Mouse (Mus musculus) embryonic facial prominence, embryonic 15.5 days (tissue): Measurements from ENCODE around the gene Trabd. TPM values are rescaled to one million over a fixed set of nuclear protein-coding genes. Genes with fewer than 3 reads are reported as not detected.

ENCODE experiments used
- ATAC-seq: fragments of 200-750 bp; cut with Nextera tagmentation; 2 replicates; pipeline ENCODE4 v1.8.0; 2017; ENCODE audit warnings: low read depth, moderate TSS enrichment; ENCODE audit not compliant: insufficient number of reproducible peaks, low FRiP score, low TSS enrichment
- H3K27ac ChIP-seq: fragments of 300-500 bp; sonication (generic); replicated peaks from 2 replicates; pipeline ENCODE4 v1.5.1; 2015; ENCODE audit warnings: mild to moderate bottlenecking, inconsistent platforms
- H3K27me3 ChIP-seq: fragments of 300-500 bp; sonication (generic); 2 replicates; pipeline ENCODE4 v1.6.1; 2015; ENCODE audit warnings: inconsistent platforms
- H3K36me3 ChIP-seq: fragments of 300-500 bp; sonication (generic); 2 replicates; pipeline ENCODE4 v1.6.1; 2015; ENCODE audit warnings: mild to moderate bottlenecking, inconsistent platforms
- H3K4me1 ChIP-seq: fragments of 300-500 bp; sonication (generic); 2 replicates; pipeline ENCODE4 v1.6.1; 2015; ENCODE audit warnings: inconsistent platforms
- H3K4me2 ChIP-seq: fragments of 300-500 bp; sonication (generic); replicated peaks from 2 replicates; pipeline ENCODE4 v1.6.1; 2015; ENCODE audit warnings: mild to moderate bottlenecking, inconsistent platforms
- H3K4me3 ChIP-seq: fragments of 300-500 bp; sonication (generic); replicated peaks from 2 replicates; pipeline ENCODE4 v1.5.1; 2015; ENCODE audit warnings: mild to moderate bottlenecking, inconsistent platforms
- H3K9ac ChIP-seq: fragments of 300-500 bp; sonication (generic); 2 replicates; pipeline ENCODE4 v1.6.1; 2015; ENCODE audit warnings: inconsistent platforms
- H3K9me3 ChIP-seq: fragments of 300-500 bp; sonication (generic); replicated peaks from 2 replicates; pipeline ENCODE4 v1.6.1; 2016; ENCODE audit warnings: inconsistent platforms
- WGBS: fragments of 180-500 bp; shearing (Covaris S2); methylation state at CpG from one replicate; pipeline ENCODE4 v1.1.7; 2015; 5-methylcytosine and 5-hydroxymethylcytosine counted together
- polyA plus RNA-seq: library from polyadenylated mRNA; unstranded; fragments of >200 nt; fragmentation: Nextera tagmentation; extraction: Ambion mirVana; gene quantifications from 2 replicates; pipeline ENCODE4 v1.2.1, GENCODE M21; 2015

The Trabd gene
- polyA plus RNA-seq, 1 experiment from 2014 or later: 53.8 TPM

- Histone ChIP-seq H3K4me2 (peak within 1 kb of the TSS; percentile 89), H3K4me1 (peaks cover 21% of the 10 kb centered on the region), H3K27me3 (no peaks in the 10 kb centered on the region), H3K9ac (peak within 1 kb of the TSS; percentile 64), H3K36me3 (peaks cover 13% of the 10 kb centered on the region; the same call in 1 of the 2 replicates), H3K4me3 (peak within 1 kb of the TSS; percentile 71), H3K9me3 (no peaks in the 10 kb centered on the region), H3K27ac (peak within 1 kb of the TSS; percentile 83)
- 3% methylated on average over 36 of the region's 36 CpGs for WGBS
- peak; percentile 84 for ATAC-seq
These were observed 53.7 kb downstream of the Trabd start, which contains the start of gene Hdac10 for GRCm38 (mm10) chr15:89128382-89129350. Hdac10 (minus strand) TSS chr15:89128700.

GRCm38 (mm10) chr15:89130245-89130644 is 55.3 kb downstream of the Trabd start:
- no peaks in the 10 kb centered on the region for H3K27me3 ChIP-seq

GRCm38 (mm10) chr15:89131316-89131715 is 56.4 kb downstream of the Trabd start:
- 76% methylated on average over 3 of the region's 3 CpGs for WGBS
- H3K9me3 ChIP-seq: no peaks in the 10 kb centered on the region

More at GRCm38 (mm10) chr15:89130245-89130644, 55.3 kb downstream of the Trabd start:
- no peak overlapping the region for H3K4me3 ChIP-seq
- 0 out of 2 replicates have a peak, but pooled peaks cover 9% of the 10 kb centered on the region for H3K36me3 ChIP-seq
- H3K4me1 ChIP-seq: peaks cover 15% of the 10 kb centered on the region
- H3K9me3 ChIP-seq: no peaks in the 10 kb centered on the region
- H3K4me2 ChIP-seq: no peak overlapping the region
- no peak for ATAC-seq
- no peak overlapping the region for H3K27ac ChIP-seq
- no peak overlapping the region for H3K9ac ChIP-seq

More at GRCm38 (mm10) chr15:89131316-89131715, 56.4 kb downstream of the Trabd start:
- Histone ChIP-seq H3K27me3 (no peaks in the 10 kb centered on the region), H3K27ac (no peak overlapping the region), H3K4me3 (no peak overlapping the region), H3K4me2 (no peak overlapping the region), H3K9ac (no peak overlapping the region), H3K4me1 (peaks cover 15% of the 10 kb centered on the region), H3K36me3 (no peaks in the 10 kb centered on the region)
- ATAC-seq: no peak

Other genes with a start within 250 kb of the Trabd start
- 63.0 and 64.8 TPM in 2 replicates for gene Pim3, start 212.9 kb upstream of the Trabd start, polyA plus RNA-seq
- 0.05 TPM in 1 of 2 replicates, not detected in the other for gene Ttll8, start 120.7 kb upstream of the Trabd start, polyA plus RNA-seq
- 0.29 TPM in 1 of 2 replicates, not detected in the other for gene Mlc1, start 96.1 kb upstream of the Trabd start, polyA plus RNA-seq
- 0.13 and 0.26 TPM in 2 replicates for gene Mov10l1, start 92.2 kb upstream of the Trabd start, polyA plus RNA-seq
- gene Panx2, start 15.4 kb upstream of the Trabd start, polyA plus RNA-seq: 0.33 and 0.84 TPM in 2 replicates
- 20.7 and 20.9 TPM in 2 replicates for gene Selenoo, start 14.0 kb downstream of the Trabd start, polyA plus RNA-seq
- 14.8 and 15.2 TPM in 2 replicates for gene Tubgcp6, start 48.0 kb downstream of the Trabd start, polyA plus RNA-seq
- 22.3 and 25.7 TPM in 2 replicates for gene Hdac10, start 53.6 kb downstream of the Trabd start, polyA plus RNA-seq
- gene Mapk12, start 65.6 kb downstream of the Trabd start, polyA plus RNA-seq: 9.4 and 11.2 TPM in 2 replicates
- gene Mapk11, start 74.5 kb downstream of the Trabd start, polyA plus RNA-seq: 10.7 and 12.7 TPM in 2 replicates
- 157 and 161 TPM in 2 replicates for gene Plxnb2, start 105.7 kb downstream of the Trabd start, polyA plus RNA-seq
- 16.3 and 16.7 TPM in 2 replicates for gene Dennd6b, start 121.4 kb downstream of the Trabd start, polyA plus RNA-seq
- gene Ppp6r2, start 136.4 kb downstream of the Trabd start, polyA plus RNA-seq: 33.3 and 35.8 TPM in 2 replicates
- gene Sbf1, start 240.2 kb downstream of the Trabd start, polyA plus RNA-seq: 57.3 and 65.5 TPM in 2 replicates
- gene Adm2, start 247.6 kb downstream of the Trabd start, polyA plus RNA-seq: 0.55 and 0.91 TPM in 2 replicates